Mouse (Mus musculus): ENCODE measurements around the gene Dync1i1. TPM values are rescaled to one million over a fixed set of nuclear protein-coding genes. Genes with fewer than 3 reads are reported as not detected.

The Dync1i1 gene
- total and polyA plus RNA-seq, 3 experiments, result not detected

GRCm38 (mm10) chr6:5752617-5753016, 27.2 kb downstream of the Dync1i1 start:
- DNase-seq (ENCODE audit: low read depth, low spot score), result no peak
- Histone ChIP-seq H3K79me2 (ENCODE audit: control insufficient read depth, insufficient read depth, low read length, poor library complexity) (no peaks in the 10 kb centered on the region), H3K27me3 (ENCODE audit: control insufficient read depth in 1 of 2, insufficient read depth in 2 of 2, low read length in 2 of 2) (no peaks in the 10 kb centered on the region), H3K9me3 (replicated peaks; ENCODE audit: insufficient read depth, low read length) (no peaks in the 10 kb centered on the region), H3K4me3 (ENCODE audit: control insufficient read depth in 1 of 2, insufficient read depth in 1 of 2, low read depth in 2 of 2, low read length in 2 of 2) (no peak overlapping the region), H3K27ac (ENCODE audit: control insufficient read depth, low read depth, low read length) (no peak overlapping the region), H3K36me3 (ENCODE audit: control insufficient read depth in 1 of 2, insufficient read depth in 2 of 2, low read length in 2 of 2) (no peaks in the 10 kb centered on the region), H3K9ac (ENCODE audit: control insufficient read depth, low read depth, low read length, poor library complexity, severe bottlenecking) (no peak overlapping the region), H3K4me1 (ENCODE audit: control insufficient read depth in 1 of 2, insufficient read depth in 2 of 2, low read length in 2 of 2) (no peaks in the 10 kb centered on the region)
- TF ChIP-seq CHD1 (IDR thresholded peaks at IDR 0.05; ENCODE audit: low read depth, low read length) (no peak), HCFC1 (IDR thresholded peaks at IDR 0.05; ENCODE audit: low read depth, low read length) (no peak), USF2 (IDR thresholded peaks at IDR 0.05; ENCODE audit: borderline replicate concordance in 1 of 2, insufficient read depth in 1 of 2, low read depth in 1 of 2, low read length in 2 of 2) (no peak), ZNF384 (IDR thresholded peaks at IDR 0.05; ENCODE audit: low read depth, low read length) (no peak), GATA1 (IDR thresholded peaks at IDR 0.05; ENCODE audit: low read depth, low read length) (no peak), UBTF (IDR thresholded peaks at IDR 0.05; ENCODE audit: borderline replicate concordance, insufficient read depth, low read depth, low read length) (no peak), GABPA (IDR thresholded peaks at IDR 0.05; ENCODE audit: low read depth, low read length) (no peak)

- Histone ChIP-seq H3K36me3 (ENCODE audit: control insufficient read depth in 1 of 2, insufficient read depth in 2 of 2, low read length in 2 of 2) (no peaks in the 10 kb centered on the region), H3K4me3 (ENCODE audit: control insufficient read depth in 1 of 2, insufficient read depth in 1 of 2, low read depth in 2 of 2, low read length in 2 of 2) (no peak overlapping the region), H3K9ac (ENCODE audit: control insufficient read depth, low read depth, low read length, poor library complexity, severe bottlenecking) (no peak overlapping the region), H3K79me2 (ENCODE audit: control insufficient read depth, insufficient read depth, low read length, poor library complexity) (no peaks in the 10 kb centered on the region), H3K27me3 (ENCODE audit: control insufficient read depth in 1 of 2, insufficient read depth in 2 of 2, low read length in 2 of 2) (no peaks in the 10 kb centered on the region), H3K4me1 (ENCODE audit: control insufficient read depth in 1 of 2, insufficient read depth in 2 of 2, low read length in 2 of 2) (no peaks in the 10 kb centered on the region), H3K9me3 (replicated peaks; ENCODE audit: insufficient read depth, low read length) (no peaks in the 10 kb centered on the region), H3K27ac (ENCODE audit: control insufficient read depth, low read depth, low read length) (no peak overlapping the region)
- DNase-seq (ENCODE audit: low read depth, low spot score), result no peak
- no peak for TF ChIP-seq ZC3H11A (IDR thresholded peaks at IDR 0.05; ENCODE audit: low read depth, low read length)
- no peak for TF ChIP-seq MYB (IDR thresholded peaks at IDR 0.05; ENCODE audit: low read depth, low read length)
- TF ChIP-seq USF2 (IDR thresholded peaks at IDR 0.05; ENCODE audit: borderline replicate concordance in 1 of 2, insufficient read depth in 1 of 2, low read depth in 1 of 2, low read length in 2 of 2), result no peak
- TF ChIP-seq MXI1 (IDR thresholded peaks at IDR 0.05; ENCODE audit: low read depth, low read length), result no peak
- no peak for TF ChIP-seq RCOR1 (IDR thresholded peaks at IDR 0.05; ENCODE audit: low read depth, low read length)
- no peak for TF ChIP-seq ZMIZ1 (IDR thresholded peaks at IDR 0.05; ENCODE audit: low read depth, low read length)
- no peak for TF ChIP-seq MAFK (IDR thresholded peaks at IDR 0.05; ENCODE audit: borderline replicate concordance, low read depth, low read length)
- no peak for TF ChIP-seq ZKSCAN1 (IDR thresholded peaks at IDR 0.05; ENCODE audit: low read depth, low read length)
- TF ChIP-seq MAZ (IDR thresholded peaks at IDR 0.05; ENCODE audit: low read depth, low read length), result no peak
- TF ChIP-seq POLR2A (IDR thresholded peaks at IDR 0.05; ENCODE audit: control insufficient read depth in 1 of 2, insufficient read depth in 1 of 2, low read depth in 1 of 2, low read length in 2 of 2, poor library complexity in 1 of 2), result no peak
- no peak for TF ChIP-seq CHD2 (IDR thresholded peaks at IDR 0.05; ENCODE audit: low read length)
- no peak for TF ChIP-seq POLR2AphosphoS2 (IDR thresholded peaks at IDR 0.05; ENCODE audit: low read length)
- TF ChIP-seq ELF1 (IDR thresholded peaks at IDR 0.05; ENCODE audit: low read depth, low read length), result no peak
- TF ChIP-seq EP300 (IDR thresholded peaks at IDR 0.05; ENCODE audit: low read depth in 1 of 2, low read length in 2 of 2), result no peak
- TF ChIP-seq TCF12 (IDR thresholded peaks at IDR 0.05; ENCODE audit: low read depth, low read length), result no peak
- no peak for TF ChIP-seq NELFE (IDR thresholded peaks at IDR 0.05; ENCODE audit: low read depth, low read length)
- TF ChIP-seq RAD21 (IDR thresholded peaks at IDR 0.05; ENCODE audit: low read depth, low read length), result no peak
- TF ChIP-seq SMC3 (IDR thresholded peaks at IDR 0.05; ENCODE audit: low read depth, low read length), result no peak
- TF ChIP-seq E2F4 (IDR thresholded peaks at IDR 0.05; ENCODE audit: borderline replicate concordance, low read depth, low read length), result no peak
Observed at GRCm38 (mm10) chr6:5756509-5757130, 31.2 kb downstream of the Dync1i1 start.
